Mouse (Mus musculus): Measurements from ENCODE around the gene Urad. TPM values are rescaled to one million over a fixed set of nuclear protein-coding genes. Genes with fewer than 3 reads are reported as not detected.

Urad gene
- not detected for polyA plus RNA-seq (2017; shearing (Covaris generic))

GRCm38 (mm10) chr5:147322183-147322582 is at the start of gene Urad:
Gene Urad (minus strand): TSS chr5:147322440.

GRCm38 (mm10) chr5:147306638-147307397 is 15.4 kb downstream of the Urad start, which contains the start of gene Cdx2:
Gene Cdx2 (minus strand): TSS chr5:147307270.

GRCm38 (mm10) chr5:147269926-147270672 is 52.1 kb downstream of the Urad start, which contains the start of gene Pdx1:
Gene Pdx1 (plus strand): TSS chr5:147269959.

Other genes with a start within 250 kb of the Urad start
- 10 to 100 TPM; 45.4 to 47.3 TPM for gene Lnx2, start 245.9 kb downstream of the Urad start, polyA plus RNA-seq (2017; shearing (Covaris generic))
- gene Polr1d, start 245.4 kb downstream of the Urad start, polyA plus RNA-seq (2017; shearing (Covaris generic)) = 100 to 1,000 TPM; 136 to 138 TPM
- gene Gsx1, start 133.7 kb downstream of the Urad start, polyA plus RNA-seq (2017; shearing (Covaris generic)) = not detected
- under 1 TPM in 1 of 2 experiments, not detected in 1; 0.72 TPM for gene Pdx1, start 52.5 kb downstream of the Urad start, polyA plus RNA-seq (2017; shearing (Covaris generic))
- under 1 TPM in 1 of 2 experiments, not detected in 1; 0.89 TPM for gene Cdx2, start 15.2 kb downstream of the Urad start, polyA plus RNA-seq (2017; shearing (Covaris generic))
- 1 to 10 TPM in 1 of 2 experiments, under 1 TPM in 1; 0.22 to 1.8 TPM for gene Flt3, start 78.0 kb upstream of the Urad start, polyA plus RNA-seq (2017; shearing (Covaris generic))
- gene Pan3, start 107.7 kb upstream of the Urad start, polyA plus RNA-seq (2017; shearing (Covaris generic)) = 10 to 100 TPM; 32.3 to 40.5 TPM

Data from inflammation-experienced regulatory T-cells (primary cell).